Mouse (Mus musculus) heart, postnatal 25 days (tissue): Measurements from ENCODE around the gene Olfr541. TPM values are rescaled to one million over a fixed set of nuclear protein-coding genes. Genes with fewer than 3 reads are reported as not detected.

Source experiments
- total RNA-seq, 2 experiments: library from RNA; stranded (reverse); gene quantifications; 2 replicates each; pipeline ENCODE4 v1.2.3; 2021

Olfr541 gene
- total RNA-seq, 2 experiments from 2014 or later = not detected

Other genes with a start within 250 kb of the Olfr541 start
- not detected for gene Olfr533, start 233.9 kb upstream of the Olfr541 start, total RNA-seq
- gene Olfr535, start 213.1 kb upstream of the Olfr541 start, total RNA-seq = not detected
- gene Olfr536, start 189.9 kb upstream of the Olfr541 start, total RNA-seq = not detected
- gene Olfr538, start 129.4 kb upstream of the Olfr541 start, total RNA-seq = not detected
- gene Olfr46, start 96.0 kb upstream of the Olfr541 start, total RNA-seq = not detected
- not detected for gene Olfr61, start 68.3 kb upstream of the Olfr541 start, total RNA-seq
- gene Olfr53, start 50.8 kb upstream of the Olfr541 start, total RNA-seq = not detected
- not detected for gene Olfr539, start 37.3 kb upstream of the Olfr541 start, total RNA-seq
- gene Olfr45, start 15.3 kb upstream of the Olfr541 start, total RNA-seq = not detected
- 1 to 10 TPM; 6.3 to 6.9 TPM for gene Cyp2e1, start 66.5 kb downstream of the Olfr541 start, total RNA-seq
- gene Syce1, start 90.6 kb downstream of the Olfr541 start, total RNA-seq = not detected
- not detected for gene Zfp941, start 124.9 kb downstream of the Olfr541 start, total RNA-seq
- gene Urah, start 137.8 kb downstream of the Olfr541 start, total RNA-seq = under 1 TPM; 0.39 to 0.83 TPM
- gene Scgb1c1, start 148.3 kb downstream of the Olfr541 start, total RNA-seq = 10 to 100 TPM; 10.8 to 14.5 TPM
- not detected for gene Odf3, start 150.5 kb downstream of the Olfr541 start, total RNA-seq
- gene Gm45785, start 159.1 kb downstream of the Olfr541 start, total RNA-seq = not detected
- 10 to 100 TPM; 20.1 to 21.8 TPM for gene Ric8a, start 159.7 kb downstream of the Olfr541 start, total RNA-seq
- 10 to 100 TPM; 10.0 to 11.7 TPM for gene Bet1l, start 160.3 kb downstream of the Olfr541 start, total RNA-seq
- gene Psmd13, start 184.7 kb downstream of the Olfr541 start, total RNA-seq = 10 to 100 TPM; 86.0 to 93.0 TPM
- 10 to 100 TPM; 54.3 to 64.0 TPM for gene Sirt3, start 185.0 kb downstream of the Olfr541 start, total RNA-seq
- gene Cox8b, start 203.2 kb downstream of the Olfr541 start, total RNA-seq = 1,000 to 10,000 TPM; 2,576 to 2,619 TPM
- not detected for gene Nlrp6, start 223.6 kb downstream of the Olfr541 start, total RNA-seq
- 1 to 10 TPM; 4.6 to 5.2 TPM for gene Pgghg, start 244.1 kb downstream of the Olfr541 start, total RNA-seq